Mouse (Mus musculus): ENCODE data around the gene Tmprss11d. TPM values are rescaled to one million over a fixed set of nuclear protein-coding genes. Genes with fewer than 3 reads are reported as not detected.
"Not testable (repeated sequence)": the region's sequence is repeated elsewhere in the genome, so short reads cannot be mapped to it uniquely, and the experiment has no call there.

Tmprss11d gene
- polyA plus RNA-seq (2016; fragmentation: Nextera tagmentation; extraction: Ambion mirVana) = not detected in 2 replicates

GRCm38 (mm10) chr5:86373320-86373719 is at the start of gene Tmprss11d:
Gene Tmprss11d, minus strand, starts transcription at chr5:86373420.
- ATAC-seq (ENCODE audit: low FRiP score, low read depth) = no peak
- H3K27ac ChIP-seq (replicated peaks) = no peak within 1 kb of the TSS
- H3K27me3 ChIP-seq = no peaks in the 10 kb centered on the region
- H3K4me3 ChIP-seq = no peak within 1 kb of the TSS
- H3K9me3 ChIP-seq = no peaks in the 10 kb centered on the region
- WGBS = 72% methylated on average over 3 of the region's 3 CpGs
- no peaks in the 10 kb centered on the region for H3K36me3 ChIP-seq
- no peak within 1 kb of the TSS for H3K9ac ChIP-seq (replicated peaks)
- no peak within 1 kb of the TSS for H3K4me2 ChIP-seq (replicated peaks)
- H3K4me1 ChIP-seq = no peaks in the 10 kb centered on the region

DNA sequence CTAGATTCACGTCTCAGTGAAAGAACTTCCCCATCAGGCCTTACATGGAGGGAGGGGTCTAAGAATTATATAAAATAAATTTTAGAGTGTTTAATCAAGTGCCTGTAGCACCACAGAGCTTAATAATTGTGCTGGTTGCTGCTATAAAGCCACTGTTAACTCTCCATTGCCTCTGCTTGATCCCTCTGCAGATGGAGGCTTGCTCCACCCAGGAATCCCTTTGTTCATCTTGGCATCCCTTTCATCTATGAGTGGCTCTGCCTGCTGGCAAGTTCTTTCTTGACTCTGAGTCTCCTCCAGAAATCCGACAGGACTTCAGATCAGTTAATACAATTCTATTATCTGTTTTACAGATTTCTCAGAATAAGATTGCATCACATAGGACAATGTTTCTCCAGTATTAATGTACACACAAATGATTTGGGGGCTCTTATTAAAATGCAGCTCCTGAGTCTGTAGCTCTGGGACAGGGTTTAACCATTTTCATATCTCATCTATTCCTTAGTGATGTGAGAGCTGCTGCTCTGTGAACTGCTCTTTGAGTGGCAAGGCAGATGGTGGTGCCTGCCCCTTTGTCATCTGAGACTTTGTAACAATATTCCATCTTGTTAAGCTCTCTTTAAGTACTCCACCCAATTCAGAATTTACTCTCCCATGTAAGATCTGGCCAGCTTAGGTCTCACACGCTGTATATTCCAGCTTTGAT is 48.3 kb upstream of the Tmprss11d start:
- peak; percentile 82 for ATAC-seq (ENCODE audit: low FRiP score, low read depth)
- no peak overlapping the region for H3K4me3 ChIP-seq
- H3K36me3 ChIP-seq = no peaks in the 10 kb centered on the region
- no peaks in the 10 kb centered on the region for H3K27me3 ChIP-seq
- H3K9ac ChIP-seq (replicated peaks) = no peak overlapping the region
- peaks cover 6% of the 10 kb centered on the region for H3K4me1 ChIP-seq
- WGBS = 24% methylated on average over 3 of the region's 3 CpGs
- no peaks in the 10 kb centered on the region for H3K9me3 ChIP-seq
- peak overlapping the region; percentile 35; the same call in 1 of the 2 replicates for H3K27ac ChIP-seq (replicated peaks)
- no peak overlapping the region for H3K4me2 ChIP-seq (replicated peaks)

DNA sequence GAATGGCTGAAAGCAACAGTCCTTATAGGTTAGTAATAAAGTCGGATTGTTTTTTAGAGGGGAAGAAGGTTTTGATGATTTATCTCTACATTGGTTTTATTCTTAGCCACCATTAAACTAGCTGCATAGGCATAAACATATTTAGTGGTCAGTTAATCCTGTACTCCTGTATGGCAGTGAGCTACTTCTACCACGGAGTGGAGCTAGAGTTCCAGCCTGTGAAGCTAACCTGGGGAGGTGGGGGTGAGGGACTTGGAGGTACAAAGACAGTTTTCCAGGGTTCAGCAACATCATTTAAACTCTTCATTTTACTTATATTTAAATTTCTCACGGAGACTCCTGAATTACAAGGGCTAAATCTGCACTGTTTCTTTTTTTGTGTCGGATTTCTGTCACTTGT is 46.3 kb upstream of the Tmprss11d start:
- Histone ChIP-seq H3K27me3 (no peaks in the 10 kb centered on the region), H3K9ac (replicated peaks) (no peak overlapping the region), H3K4me1 (peaks cover 6% of the 10 kb centered on the region), H3K27ac (replicated peaks) (no peak overlapping the region), H3K4me2 (replicated peaks) (no peak overlapping the region), H3K9me3 (no peaks in the 10 kb centered on the region), H3K36me3 (no peaks in the 10 kb centered on the region), H3K4me3 (no peak overlapping the region)
- ATAC-seq (ENCODE audit: low FRiP score, low read depth) = no peak
- WGBS = 24% methylated on average over 4 of the region's 4 CpGs

GRCm38 (mm10) chr5:86414280-86414679 is 41.1 kb upstream of the Tmprss11d start:
- H3K4me1 ChIP-seq = no peaks in the 10 kb centered on the region
- WGBS = 83% methylated on average over 7 of the region's 7 CpGs
- no peaks in the 10 kb centered on the region for H3K27me3 ChIP-seq
- no peaks in the 10 kb centered on the region for H3K9me3 ChIP-seq
- H3K27ac ChIP-seq (replicated peaks) = no peak overlapping the region
- no peak for ATAC-seq (ENCODE audit: low FRiP score, low read depth)
- no peak overlapping the region for H3K4me3 ChIP-seq
- H3K4me2 ChIP-seq (replicated peaks) = no peak overlapping the region
- H3K9ac ChIP-seq (replicated peaks) = no peak overlapping the region
- H3K36me3 ChIP-seq = no peaks in the 10 kb centered on the region

GRCm38 (mm10) chr5:86410815-86411214 is 37.6 kb upstream of the Tmprss11d start:
- Histone ChIP-seq H3K4me3 (no peak overlapping the region), H3K4me1 (no peaks in the 10 kb centered on the region), H3K27me3 (no peaks in the 10 kb centered on the region), H3K36me3 (no peaks in the 10 kb centered on the region), H3K4me2 (replicated peaks) (no peak overlapping the region), H3K9me3 (no peaks in the 10 kb centered on the region), H3K27ac (replicated peaks) (no peak overlapping the region), H3K9ac (replicated peaks) (no peak overlapping the region)
- peak; percentile 38; the same call in 1 of the 2 replicates for ATAC-seq (ENCODE audit: low FRiP score, low read depth)
- 30% methylated on average over 3 of the region's 3 CpGs for WGBS

DNA sequence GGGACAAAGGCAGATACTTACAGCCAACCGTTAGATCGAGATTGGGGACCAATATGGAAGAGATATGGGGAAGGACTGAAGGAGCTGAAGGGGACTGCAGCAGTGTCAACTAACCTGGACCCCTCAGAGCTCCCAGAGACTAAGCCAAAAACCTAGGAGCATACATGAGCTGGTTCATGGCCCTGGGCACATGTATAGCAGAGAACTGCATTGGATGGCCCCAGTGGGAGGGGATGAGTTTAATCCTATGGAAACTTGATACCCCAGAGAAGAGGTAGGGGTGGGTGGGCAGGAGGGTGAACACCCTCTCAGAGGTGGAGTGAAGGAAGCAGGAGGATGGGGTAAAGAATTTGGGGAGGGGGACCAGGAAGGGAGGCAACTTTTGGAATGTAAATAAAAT is 34.7 kb upstream of the Tmprss11d start:
- H3K4me1 ChIP-seq = no peaks in the 10 kb centered on the region
- H3K9ac ChIP-seq (replicated peaks) = no peak overlapping the region
- no peaks in the 10 kb centered on the region for H3K36me3 ChIP-seq
- ATAC-seq (ENCODE audit: low FRiP score, low read depth) = no peak
- H3K27ac ChIP-seq (replicated peaks) = no peak overlapping the region
- H3K4me2 ChIP-seq (replicated peaks) = no peak overlapping the region
- H3K4me3 ChIP-seq = no peak overlapping the region
- 79% methylated on average over 2 of the region's 2 CpGs for WGBS
- H3K9me3 ChIP-seq = no peaks in the 10 kb centered on the region
- no peaks in the 10 kb centered on the region for H3K27me3 ChIP-seq

DNA sequence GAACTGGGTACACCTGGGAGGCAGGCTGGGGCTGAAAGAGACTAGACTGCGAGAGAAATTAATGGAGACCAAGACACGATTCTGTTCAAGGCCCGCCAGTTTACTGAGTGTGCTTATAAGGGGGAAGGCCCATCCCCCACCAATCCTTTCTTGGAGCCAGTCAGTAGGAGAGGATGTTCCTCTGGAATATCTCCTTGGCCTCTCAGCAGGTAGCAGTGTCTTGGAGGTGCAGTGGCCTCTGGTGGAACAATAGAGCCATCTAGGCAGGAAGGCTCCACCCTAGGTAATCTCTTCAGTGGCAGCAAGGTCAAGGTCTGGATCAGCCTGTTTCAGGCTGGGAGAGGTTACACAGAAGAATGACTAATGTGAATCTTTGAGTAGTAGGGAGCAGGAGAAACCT is 34.0 kb upstream of the Tmprss11d start:
- Histone ChIP-seq H3K4me3 (no peak overlapping the region), H3K27me3 (no peaks in the 10 kb centered on the region), H3K4me2 (replicated peaks) (no peak overlapping the region), H3K4me1 (no peaks in the 10 kb centered on the region), H3K9ac (replicated peaks) (no peak overlapping the region), H3K9me3 (no peaks in the 10 kb centered on the region), H3K27ac (replicated peaks) (no peak overlapping the region), H3K36me3 (no peaks in the 10 kb centered on the region)
- ATAC-seq (ENCODE audit: low FRiP score, low read depth) = no peak
- 89% methylated on average over 3 of the region's 3 CpGs for WGBS

- no peak for ATAC-seq (ENCODE audit: low FRiP score, low read depth)
- WGBS = 76% methylated on average over 4 of the region's 4 CpGs
- no peak overlapping the region for H3K4me3 ChIP-seq
Measured at GRCm38 (mm10) chr5:86359412-86359985, 13.7 kb downstream of the Tmprss11d start.

GRCm38 (mm10) chr5:86352966-86353365 is 20.3 kb downstream of the Tmprss11d start:
- WGBS = 19% methylated on average over 7 of the region's 7 CpGs
- Histone ChIP-seq H3K27me3 (no peaks in the 10 kb centered on the region), H3K4me2 (replicated peaks) (no peak overlapping the region), H3K36me3 (no peaks in the 10 kb centered on the region), H3K4me1 (no peaks in the 10 kb centered on the region), H3K4me3 (no peak overlapping the region), H3K9me3 (no peaks in the 10 kb centered on the region), H3K9ac (replicated peaks) (no peak overlapping the region), H3K27ac (replicated peaks) (no peak overlapping the region)
- ATAC-seq (ENCODE audit: low FRiP score, low read depth) = no peak

More at GRCm38 (mm10) chr5:86359412-86359985, 13.7 kb downstream of the Tmprss11d start:
- no peak overlapping the region for H3K4me2 ChIP-seq (replicated peaks)
- H3K9ac ChIP-seq (replicated peaks) = no peak overlapping the region
- no peaks in the 10 kb centered on the region for H3K27me3 ChIP-seq
- H3K27ac ChIP-seq (replicated peaks) = no peak overlapping the region
- no peaks in the 10 kb centered on the region for H3K36me3 ChIP-seq
- H3K4me1 ChIP-seq = no peaks in the 10 kb centered on the region
- H3K9me3 ChIP-seq = no peaks in the 10 kb centered on the region

DNA sequence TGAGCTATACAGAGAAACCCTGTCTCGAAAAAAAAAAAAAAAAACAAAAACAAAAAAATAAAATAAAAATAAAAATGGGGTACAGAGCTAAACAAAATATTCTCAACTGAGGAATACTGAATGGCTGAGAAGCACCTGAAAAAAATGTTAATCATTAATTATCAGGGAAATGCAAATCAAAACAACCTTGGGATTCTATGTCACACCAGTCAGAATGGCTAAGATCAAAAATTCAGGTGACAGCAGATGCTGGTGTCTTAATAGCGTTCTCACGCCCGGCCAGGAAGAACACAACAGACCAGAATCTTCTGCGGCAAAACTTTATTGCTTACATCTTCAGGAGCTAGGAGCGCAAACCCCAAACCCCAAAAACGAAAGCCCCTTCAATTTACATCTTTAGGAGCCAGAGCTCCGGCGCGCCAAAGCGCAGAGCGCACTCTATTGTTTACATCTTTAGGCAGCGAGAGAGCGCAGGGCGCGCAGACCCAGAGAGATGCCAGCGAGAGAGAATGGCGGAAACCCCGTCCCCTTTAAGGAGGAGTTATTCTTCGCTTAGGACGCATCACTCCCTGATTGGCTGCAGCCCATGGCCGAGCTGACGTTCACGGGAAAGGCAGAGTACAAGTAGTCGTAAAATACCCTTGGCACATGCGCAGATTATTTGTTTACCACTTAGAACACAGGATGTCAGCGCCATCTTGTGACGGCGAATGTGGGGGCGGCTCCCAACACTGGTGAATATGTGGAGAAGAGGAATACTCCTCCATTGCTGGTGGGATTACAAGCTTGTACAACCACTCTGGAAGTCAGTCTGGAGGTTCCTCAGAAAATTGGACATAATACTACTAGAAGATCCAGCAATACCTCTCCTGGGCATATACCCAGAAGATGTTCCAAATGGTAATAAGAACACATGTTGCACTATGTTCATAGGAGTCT is 54.9 kb downstream of the Tmprss11d start:
- H3K27me3 ChIP-seq; H3K9ac ChIP-seq (replicated peaks); H3K36me3 ChIP-seq; H3K9me3 ChIP-seq; H3K4me1 ChIP-seq; H3K27ac ChIP-seq (replicated peaks): not testable (repeated sequence)
- peak overlapping the region; percentile 42 for H3K4me3 ChIP-seq
- ATAC-seq (ENCODE audit: low FRiP score, low read depth) = peak; percentile 88
- peak overlapping the region; percentile 41 for H3K4me2 ChIP-seq (replicated peaks)
- 50% methylated on average over 30 of the region's 30 CpGs for WGBS

- WGBS = 87% methylated on average over 5 of the region's 5 CpGs
Measured at GRCm38 (mm10) chr5:86306116-86306515, 67.1 kb downstream of the Tmprss11d start.

GRCm38 (mm10) chr5:86303877-86304276 is 69.3 kb downstream of the Tmprss11d start:
- Histone ChIP-seq H3K9me3 (no peaks in the 10 kb centered on the region), H3K27ac (replicated peaks) (no peak overlapping the region), H3K27me3 (no peaks in the 10 kb centered on the region), H3K36me3 (no peaks in the 10 kb centered on the region), H3K4me1 (no peaks in the 10 kb centered on the region), H3K4me2 (replicated peaks) (no peak overlapping the region), H3K4me3 (no peak overlapping the region), H3K9ac (replicated peaks) (no peak overlapping the region)
- 88% methylated on average over 8 of the region's 8 CpGs for WGBS
- no peak for ATAC-seq (ENCODE audit: low FRiP score, low read depth)

More at GRCm38 (mm10) chr5:86306116-86306515, 67.1 kb downstream of the Tmprss11d start:
- ATAC-seq (ENCODE audit: low FRiP score, low read depth) = no peak
- H3K27me3 ChIP-seq = no peaks in the 10 kb centered on the region
- no peak overlapping the region for H3K9ac ChIP-seq (replicated peaks)
- H3K4me2 ChIP-seq (replicated peaks) = no peak overlapping the region
- no peaks in the 10 kb centered on the region for H3K4me1 ChIP-seq
- no peak overlapping the region for H3K27ac ChIP-seq (replicated peaks)
- H3K9me3 ChIP-seq = no peaks in the 10 kb centered on the region
- no peak overlapping the region for H3K4me3 ChIP-seq
- no peaks in the 10 kb centered on the region for H3K36me3 ChIP-seq

All from midbrain, embryonic 12.5 days (tissue).